Comparison of ENCODE assay signal across 7 mouse cellular contexts in the genomic region with DNA sequence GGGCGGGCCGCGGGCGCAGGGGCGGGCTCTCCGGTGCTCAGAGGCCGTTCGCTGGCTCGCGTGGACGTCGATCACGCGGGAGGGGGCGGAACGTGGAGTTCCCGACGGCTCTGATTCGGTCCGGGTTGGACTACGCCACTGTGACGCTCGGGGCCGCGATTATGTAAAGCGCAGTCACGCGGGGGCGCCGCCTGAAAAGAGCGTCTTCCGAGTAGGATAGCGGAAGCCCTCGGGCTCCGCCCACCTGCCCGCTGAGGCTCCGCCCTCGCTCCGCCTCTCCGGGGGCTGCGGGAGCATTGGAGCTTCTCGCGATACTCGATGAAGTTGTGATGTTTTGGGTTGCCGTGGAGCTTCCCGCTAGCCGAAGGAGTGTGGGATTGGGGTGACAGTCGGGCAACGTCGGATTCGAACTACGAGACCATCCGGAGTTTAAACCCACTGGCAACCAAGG. TPM values are rescaled to one million over a fixed set of nuclear protein-coding genes. Genes with fewer than 3 reads are reported as not detected.
DNase-seq lines count a peak whose midpoint lies in the region; ATAC-seq lines count a peak whose summit lies in the region.

A gene (minus strand): TSS at position 1 of the 451 bp plus-strand sequence.

- H3K9ac ChIP-seq in embryonic facial prominence, embryonic 11.5 days (replicated peaks; ENCODE audit: low read length) = peak within 1 kb of the TSS; percentile 82
- H3K9ac ChIP-seq in midbrain, embryonic 13.5 days (replicated peaks) = peak within 1 kb of the TSS; percentile 94

- no peaks in the 10 kb centered on the region for H3K9me3 ChIP-seq in embryonic facial prominence, embryonic 11.5 days (replicated peaks; ENCODE audit: control insufficient read depth, low read length)
- no peaks in the 10 kb centered on the region for H3K9me3 ChIP-seq in limb, embryonic 10.5 days (replicated peaks)
- no peaks in the 10 kb centered on the region for H3K9me3 ChIP-seq in midbrain, embryonic 13.5 days

- H3K36me3 ChIP-seq in embryonic facial prominence, embryonic 11.5 days (replicated peaks; ENCODE audit: control insufficient read depth, insufficient read depth, low read depth, low read length) = no peaks in the 10 kb centered on the region; the same call in 1 of the 2 replicates
- peaks cover 24% of the 10 kb centered on the region for H3K36me3 ChIP-seq in limb, embryonic 10.5 days
- peaks cover 19% of the 10 kb centered on the region for H3K36me3 ChIP-seq in midbrain, embryonic 13.5 days

- peak within 1 kb of the TSS; percentile 85 for H3K4me3 ChIP-seq in embryonic facial prominence, embryonic 11.5 days (ENCODE audit: low read depth, low read length)
- H3K4me3 ChIP-seq in limb, embryonic 10.5 days = peak within 1 kb of the TSS; percentile 79
- peak within 1 kb of the TSS; percentile 90 for H3K4me3 ChIP-seq in midbrain, embryonic 13.5 days (replicated peaks)

- 0% methylated on average over 51 of the region's 53 CpGs for WGBS in embryonic facial prominence, embryonic 11.5 days
- WGBS in limb, embryonic 10.5 days = under 1% methylated on average over 53 of the region's 53 CpGs
- WGBS in midbrain, embryonic 13.5 days = under 1% methylated on average over 50 of the region's 53 CpGs

- H3K4me2 ChIP-seq in embryonic facial prominence, embryonic 11.5 days (ENCODE audit: low read depth, low read length) = peak within 1 kb of the TSS; percentile 71
- peak within 1 kb of the TSS; percentile 77 for H3K4me2 ChIP-seq in midbrain, embryonic 13.5 days (replicated peaks)

- no peaks in the 10 kb centered on the region for H3K4me1 ChIP-seq in embryonic facial prominence, embryonic 11.5 days (ENCODE audit: control insufficient read depth, insufficient read depth, low read length)
- H3K4me1 ChIP-seq in limb, embryonic 10.5 days = peaks cover 24% of the 10 kb centered on the region
- H3K4me1 ChIP-seq in midbrain, embryonic 13.5 days (replicated peaks) = peaks cover 19% of the 10 kb centered on the region

- H3K27me3 ChIP-seq in embryonic facial prominence, embryonic 11.5 days (ENCODE audit: control insufficient read depth, insufficient read depth, low read length) = no peaks in the 10 kb centered on the region
- no peaks in the 10 kb centered on the region for H3K27me3 ChIP-seq in limb, embryonic 10.5 days (ENCODE audit: low read depth, poor library complexity, severe bottlenecking)
- H3K27me3 ChIP-seq in midbrain, embryonic 13.5 days = no peaks in the 10 kb centered on the region

- ATAC-seq in embryonic facial prominence, embryonic 11.5 days (replicated peaks; ENCODE audit: insufficient number of reproducible peaks, low FRiP score, low TSS enrichment, low read depth) = peak; percentile 97
- peak; percentile 96 for ATAC-seq in granulocyte monocyte progenitor cell, adult 5-6 weeks (replicated peaks; ENCODE audit: poor library complexity, severe bottlenecking)
- peak; percentile 99 for ATAC-seq in midbrain, embryonic 13.5 days

- peak; percentile 100 for DNase-seq in adrenal gland, postnatal 14 days
- DNase-seq in embryonic facial prominence, embryonic 11.5 days (ENCODE audit: low spot score) = peak; percentile 100
- peak; percentile 100 for DNase-seq in kidney, adult 11 months
- peak; percentile 99 for DNase-seq in limb, embryonic 10.5 days (ENCODE audit: low spot score)
- DNase-seq in spleen, adult 12 weeks (ENCODE audit: low spot score) = peak; percentile 100

- peak within 1 kb of the TSS; percentile 56; the same call in 1 of the 2 replicates for H3K27ac ChIP-seq in embryonic facial prominence, embryonic 11.5 days (replicated peaks; ENCODE audit: low read depth, low read length)
- H3K27ac ChIP-seq in limb, embryonic 10.5 days = peak within 1 kb of the TSS; percentile 85
- H3K27ac ChIP-seq in midbrain, embryonic 13.5 days = peak within 1 kb of the TSS; percentile 91

RNA-seq across cellular contexts. Expression of the gene that starts here (rescaled TPM):
- 32.6 and 33.8 TPM in 2 replicates for total RNA-seq in adrenal gland, postnatal 14 days (2021)
- 26.3 and 36.6 TPM in 2 replicates for polyA plus RNA-seq in embryonic facial prominence, embryonic 11.5 days (2014; fragmentation: Nextera tagmentation; extraction: Ambion mirVana)
- 15.1 and 25.0 TPM in 2 replicates for total RNA-seq in granulocyte monocyte progenitor cell, adult 5-6 weeks (2014; fragmentation: Nextera tagmentation)
- total RNA-seq in granulocyte monocyte progenitor cell, adult 5-6 weeks (2017) = 17.5 and 17.6 TPM in 2 replicates
- 25.7 and 27.9 TPM in 2 replicates for polyA plus RNA-seq in limb, embryonic 10.5 days (2016; fragmentation: Nextera tagmentation; extraction: Ambion mirVana)
- 39.1 and 45.1 TPM in 2 replicates for polyA plus RNA-seq in midbrain, embryonic 13.5 days (2015; fragmentation: Nextera tagmentation; extraction: Ambion mirVana)

Comparison
In these comparisons a context has a peak if more than half of its experiments do, and no peak if none do; other contexts are left out.
1. Peak in every context shown above with its lines: DNase-seq, ATAC-seq, H3K4me3 ChIP-seq and H3K27ac ChIP-seq.